In genomic region chr17:35167794-35168193, GRCm38 (mm10) we compare ENCODE assay signal across 25 mouse cellular contexts. TPM values are rescaled to one million over a fixed set of nuclear protein-coding genes. Genes with fewer than 3 reads are reported as not detected.
DNase-seq lines count a peak whose midpoint lies in the region; TF ChIP-seq lines count a peak whose summit lies in the region.
"Had no signal": no experiment of that assay in that cellular context is flagged by ENCODE, and none has a peak within 500 bp of the region (broad histone marks: within the 10 kb centered on the region; RNA-seq: fewer than 3 reads in every experiment).

No protein-coding gene starts in this region.

- intact Hi-C loops in left cerebral cortex, adult 2 months (cut with DNase I): no loop called here

- peak overlapping the region; percentile 75 for H3K27ac ChIP-seq in left cerebral cortex, adult 2 months
- H3K27ac ChIP-seq: embryonic facial prominence, embryonic 13.5 days; forebrain, embryonic 12.5 days; forebrain, embryonic 15.5 days; gastrocnemius, adult 2 months; heart, embryonic 10.5 days; heart, embryonic 13.5 days; hindbrain, embryonic 12.5 days; intestine, embryonic 15.5 days had no signal

- no peak for TF ChIP-seq CTCF in left cerebral cortex, adult 2 months (IDR thresholded peaks at IDR 0.05)

- DNase-seq in cerebellum, adult 8-10 months: peak; percentile 12
- DNase-seq in cerebellum, postnatal 14 days: no peak
- peak; percentile 89 for DNase-seq in heart, adult 11 months
- DNase-seq in heart, adult 9 months (ENCODE audit: low spot score in 2 of 2): no peak
- no peak for DNase-seq in left cerebral cortex, adult 2 months (ENCODE audit: extremely low spot score in 1 of 2, low spot score in 2 of 2)
- DNase-seq in left cerebral cortex, adult 11 months (ENCODE audit: low spot score): no peak
- peak; percentile 60 for DNase-seq in brain, adult 2 months (ENCODE audit: low read depth, low spot score)
- DNase-seq: adrenal gland, adult 8-10 months; adrenal gland, postnatal 25 days; cerebellum, adult 18-20 months; cerebellum, postnatal 25 days; gastrocnemius, adult 2 months; gastrocnemius, postnatal 14 days; heart, adult 18-20 months; heart, postnatal 14 days; heart, postnatal 4 days had no signal

- H3K4me3 ChIP-seq in left cerebral cortex, adult 2 months: no peak overlapping the region
- H3K4me3 ChIP-seq: embryonic facial prominence, embryonic 13.5 days; erythroblast, embryonic 14.5 days; forebrain, embryonic 12.5 days; forebrain, embryonic 15.5 days; gastrocnemius, adult 2 months; heart, embryonic 10.5 days; heart, embryonic 13.5 days; hindbrain, embryonic 12.5 days; intestine, embryonic 15.5 days had no signal

RNA-seq across cellular contexts. Expression of gene Prrc2a, which starts 3.1 kb away (rescaled TPM):
- 100 to 1,000 TPM; 285 to 321 TPM for total RNA-seq in left cerebral cortex, adult 2 months (2021)

RNA-seq across cellular contexts. Expression of gene Aif1, which starts 8.1 kb away (rescaled TPM):
- 10 to 100 TPM in 1 of 2 experiments, 1 to 10 TPM in 1; 8.0 to 14.4 TPM for total RNA-seq in left cerebral cortex, adult 2 months (2021)
- total RNA-seq: ES-E14 had no signal

RNA-seq across cellular contexts. Expression of gene Lst1, which starts 20.4 kb away (rescaled TPM):
- total RNA-seq in left cerebral cortex, adult 2 months (2021): 1 to 10 TPM; 6.4 to 7.4 TPM

RNA-seq across cellular contexts. Expression of gene Ltb, which starts 26.4 kb away (rescaled TPM):
- under 1 TPM; 0.79 to 0.86 TPM for total RNA-seq in left cerebral cortex, adult 2 months (2021)
- total RNA-seq: gastrocnemius, adult 2 months had no signal

RNA-seq across cellular contexts. Expression of gene Bag6, which starts 32.8 kb away (rescaled TPM):
- total RNA-seq in left cerebral cortex, adult 2 months (2021): 100 to 1,000 TPM; 304 to 307 TPM

Comparison
In these comparisons a context has a peak if more than half of its experiments do, and no peak if none do; other contexts are left out.
1. DNase-seq: peak in cerebellum, adult 8-10 months (single experiment), heart, adult 11 months (single experiment) and brain, adult 2 months (single experiment); none in cerebellum, postnatal 14 days (0 of 2), heart, adult 9 months (0 of 2), left cerebral cortex, adult 2 months (0 of 2) and left cerebral cortex, adult 11 months (single experiment).